Mouse (Mus musculus): ENCODE results near the gene Slc37a1. TPM values are rescaled to one million over a fixed set of nuclear protein-coding genes. Genes with fewer than 3 reads are reported as not detected.

Slc37a1 gene
- polyA plus RNA-seq, 1 experiment from 2014 or later = 5.8 TPM

GRCm38 (mm10) chr17:31332333-31332732, 45.7 kb downstream of the Slc37a1 start:
- Histone ChIP-seq H3K4me1 (replicated peaks; ENCODE audit: control insufficient read depth, insufficient read depth, low read length) (no peaks in the 10 kb centered on the region), H3K27me3 (ENCODE audit: control insufficient read depth, insufficient read depth, low read length) (no peaks in the 10 kb centered on the region), H3K4me3 (ENCODE audit: low read depth, low read length) (no peak overlapping the region), H3K27ac (ENCODE audit: low read depth, low read length) (no peak overlapping the region), H3K9ac (ENCODE audit: low read length) (no peak overlapping the region), H3K4me2 (ENCODE audit: low read depth, low read length, severe bottlenecking) (no peak overlapping the region), H3K36me3 (ENCODE audit: control insufficient read depth, insufficient read depth, low read length) (no peaks in the 10 kb centered on the region), H3K9me3 (ENCODE audit: control insufficient read depth, low read length) (no peaks in the 10 kb centered on the region)
- DNase-seq (ENCODE audit: low spot score) = no peak
- no peak for ATAC-seq (replicated peaks; ENCODE audit: low FRiP score)
- 51% methylated on average over 1 of the region's 1 CpGs for WGBS

GRCm38 (mm10) chr17:31334509-31335260, 48.1 kb downstream of the Slc37a1 start:
- H3K9me3 ChIP-seq (ENCODE audit: control insufficient read depth, low read length) = no peaks in the 10 kb centered on the region
- H3K4me3 ChIP-seq (ENCODE audit: low read depth, low read length) = no peak overlapping the region
- WGBS = 88% methylated on average over 11 of the region's 11 CpGs
- no peaks in the 10 kb centered on the region for H3K4me1 ChIP-seq (replicated peaks; ENCODE audit: control insufficient read depth, insufficient read depth, low read length)
- H3K36me3 ChIP-seq (ENCODE audit: control insufficient read depth, insufficient read depth, low read length) = no peaks in the 10 kb centered on the region
- H3K27ac ChIP-seq (ENCODE audit: low read depth, low read length) = no peak overlapping the region
- no peak overlapping the region for H3K9ac ChIP-seq (ENCODE audit: low read length)
- no peaks in the 10 kb centered on the region for H3K27me3 ChIP-seq (ENCODE audit: control insufficient read depth, insufficient read depth, low read length)
- H3K4me2 ChIP-seq (ENCODE audit: low read depth, low read length, severe bottlenecking) = no peak overlapping the region
- DNase-seq (ENCODE audit: low spot score) (no peak), ATAC-seq (replicated peaks; ENCODE audit: low FRiP score) (no peak)

GRCm38 (mm10) chr17:31335344-31336080, 48.9 kb downstream of the Slc37a1 start:
- Histone ChIP-seq H3K27ac (ENCODE audit: low read depth, low read length) (no peak overlapping the region), H3K36me3 (ENCODE audit: control insufficient read depth, insufficient read depth, low read length) (no peaks in the 10 kb centered on the region), H3K27me3 (ENCODE audit: control insufficient read depth, insufficient read depth, low read length) (no peaks in the 10 kb centered on the region), H3K9me3 (ENCODE audit: control insufficient read depth, low read length) (no peaks in the 10 kb centered on the region), H3K9ac (ENCODE audit: low read length) (no peak overlapping the region), H3K4me3 (ENCODE audit: low read depth, low read length) (no peak overlapping the region), H3K4me1 (replicated peaks; ENCODE audit: control insufficient read depth, insufficient read depth, low read length) (no peaks in the 10 kb centered on the region), H3K4me2 (ENCODE audit: low read depth, low read length, severe bottlenecking) (no peak overlapping the region)
- WGBS = 86% methylated on average over 22 of the region's 22 CpGs
- ATAC-seq (replicated peaks; ENCODE audit: low FRiP score) = no peak
- DNase-seq (ENCODE audit: low spot score) = no peak

- Histone ChIP-seq H3K9me3 (ENCODE audit: control insufficient read depth, low read length) (no peaks in the 10 kb centered on the region), H3K36me3 (ENCODE audit: control insufficient read depth, insufficient read depth, low read length) (no peaks in the 10 kb centered on the region), H3K27ac (ENCODE audit: low read depth, low read length) (no peak overlapping the region), H3K27me3 (ENCODE audit: control insufficient read depth, insufficient read depth, low read length) (no peaks in the 10 kb centered on the region), H3K4me1 (replicated peaks; ENCODE audit: control insufficient read depth, insufficient read depth, low read length) (no peaks in the 10 kb centered on the region; the same call in 1 of the 2 replicates), H3K4me3 (ENCODE audit: low read depth, low read length) (no peak overlapping the region), H3K4me2 (ENCODE audit: low read depth, low read length, severe bottlenecking) (no peak overlapping the region), H3K9ac (ENCODE audit: low read length) (no peak overlapping the region)
- DNase-seq (ENCODE audit: low spot score) (no peak), ATAC-seq (replicated peaks; ENCODE audit: low FRiP score) (no peak)
- 87% methylated on average over 2 of the region's 2 CpGs for WGBS
Measured at GRCm38 (mm10) chr17:31339769-31340168, 53.2 kb downstream of the Slc37a1 start.

DNA sequence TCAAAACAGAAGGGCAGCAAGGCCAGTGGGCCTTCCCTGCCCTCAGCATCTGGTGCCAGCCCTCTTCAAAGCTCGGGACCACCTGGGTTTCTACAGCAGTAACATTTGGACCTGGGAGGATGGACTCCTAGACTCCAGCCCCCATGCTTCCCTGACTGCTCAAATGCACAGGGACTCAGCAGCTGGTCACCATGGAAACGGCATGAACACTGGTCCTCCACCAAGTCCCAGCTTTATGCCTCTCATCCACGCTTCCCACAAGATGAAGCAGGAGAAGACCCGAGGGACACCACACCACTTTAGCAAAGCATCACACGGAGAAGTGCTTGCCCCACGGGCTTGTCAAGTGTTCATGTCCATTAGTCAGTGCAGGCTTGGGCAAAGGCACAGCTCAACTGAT, 55.6 kb downstream of the Slc37a1 start:
- Histone ChIP-seq H3K27ac (ENCODE audit: low read depth, low read length) (no peak overlapping the region), H3K9me3 (ENCODE audit: control insufficient read depth, low read length) (no peaks in the 10 kb centered on the region), H3K36me3 (ENCODE audit: control insufficient read depth, insufficient read depth, low read length) (no peaks in the 10 kb centered on the region), H3K4me1 (replicated peaks; ENCODE audit: control insufficient read depth, insufficient read depth, low read length) (no peaks in the 10 kb centered on the region; the same call in 1 of the 2 replicates), H3K27me3 (ENCODE audit: control insufficient read depth, insufficient read depth, low read length) (no peaks in the 10 kb centered on the region), H3K4me2 (ENCODE audit: low read depth, low read length, severe bottlenecking) (no peak overlapping the region), H3K9ac (ENCODE audit: low read length) (no peak overlapping the region), H3K4me3 (ENCODE audit: low read depth, low read length) (no peak overlapping the region)
- ATAC-seq (replicated peaks; ENCODE audit: low FRiP score) (no peak), DNase-seq (ENCODE audit: low spot score) (no peak)
- 72% methylated on average over 6 of the region's 6 CpGs for WGBS

DNA sequence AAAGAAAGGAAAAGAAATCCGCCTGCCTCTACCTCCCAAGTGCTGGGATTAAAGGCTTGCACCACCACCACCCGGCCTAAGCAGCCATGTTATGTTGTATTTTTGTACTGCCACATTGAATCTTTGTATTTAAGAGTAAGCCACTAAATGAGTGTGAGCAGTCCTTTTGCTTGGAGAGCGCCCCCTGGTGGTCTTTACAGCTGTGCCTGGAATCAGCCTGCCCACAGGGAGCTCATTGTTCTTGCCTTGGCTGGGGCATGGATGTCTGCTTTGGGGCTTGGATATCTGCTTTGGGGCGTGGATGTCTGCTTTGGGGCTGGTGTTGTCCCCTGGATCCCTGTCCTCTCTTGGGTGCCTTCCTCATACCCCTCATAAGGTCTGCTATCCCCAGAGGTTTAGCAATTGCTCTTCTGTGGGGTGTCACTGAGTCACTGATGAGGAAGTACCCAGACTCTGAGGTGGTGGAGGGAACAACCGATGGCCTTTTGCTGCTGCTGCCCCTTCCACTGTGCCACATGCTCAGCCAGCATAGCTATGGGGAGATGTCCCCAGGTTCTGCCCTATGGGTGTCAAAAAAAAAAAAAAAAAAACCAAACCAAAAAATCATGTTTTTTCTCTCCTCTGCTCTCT, 57.7 kb downstream of the Slc37a1 start:
- Histone ChIP-seq H3K9ac (ENCODE audit: low read length) (no peak overlapping the region), H3K4me1 (replicated peaks; ENCODE audit: control insufficient read depth, insufficient read depth, low read length) (no peaks in the 10 kb centered on the region; the same call in 1 of the 2 replicates), H3K4me2 (ENCODE audit: low read depth, low read length, severe bottlenecking) (no peak overlapping the region), H3K4me3 (ENCODE audit: low read depth, low read length) (no peak overlapping the region), H3K27me3 (ENCODE audit: control insufficient read depth, insufficient read depth, low read length) (no peaks in the 10 kb centered on the region), H3K27ac (ENCODE audit: low read depth, low read length) (no peak overlapping the region), H3K9me3 (ENCODE audit: control insufficient read depth, low read length) (no peaks in the 10 kb centered on the region), H3K36me3 (ENCODE audit: control insufficient read depth, insufficient read depth, low read length) (no peaks in the 10 kb centered on the region)
- DNase-seq (ENCODE audit: low spot score) (peak; percentile 89), ATAC-seq (replicated peaks; ENCODE audit: low FRiP score) (no peak)
- 51% methylated on average over 5 of the region's 5 CpGs for WGBS

- ATAC-seq (replicated peaks; ENCODE audit: low FRiP score) (no peak), DNase-seq (ENCODE audit: low spot score) (no peak)
- 84% methylated on average over 3 of the region's 3 CpGs for WGBS
- H3K9me3 ChIP-seq (ENCODE audit: control insufficient read depth, low read length) = no peaks in the 10 kb centered on the region
- H3K4me1 ChIP-seq (replicated peaks; ENCODE audit: control insufficient read depth, insufficient read depth, low read length) = no peaks in the 10 kb centered on the region; the same call in 1 of the 2 replicates
- no peak overlapping the region for H3K4me2 ChIP-seq (ENCODE audit: low read depth, low read length, severe bottlenecking)
- H3K9ac ChIP-seq (ENCODE audit: low read length) = no peak overlapping the region
- no peak overlapping the region for H3K27ac ChIP-seq (ENCODE audit: low read depth, low read length)
- no peak overlapping the region for H3K4me3 ChIP-seq (ENCODE audit: low read depth, low read length)
- no peaks in the 10 kb centered on the region for H3K36me3 ChIP-seq (ENCODE audit: control insufficient read depth, insufficient read depth, low read length)
- no peaks in the 10 kb centered on the region for H3K27me3 ChIP-seq (ENCODE audit: control insufficient read depth, insufficient read depth, low read length)
Measured at GRCm38 (mm10) chr17:31344816-31345215, 58.2 kb downstream of the Slc37a1 start.

- Histone ChIP-seq H3K27ac (ENCODE audit: low read depth, low read length) (no peak overlapping the region), H3K9ac (ENCODE audit: low read length) (no peak overlapping the region), H3K4me3 (ENCODE audit: low read depth, low read length) (no peak overlapping the region), H3K36me3 (ENCODE audit: control insufficient read depth, insufficient read depth, low read length) (no peaks in the 10 kb centered on the region), H3K27me3 (ENCODE audit: control insufficient read depth, insufficient read depth, low read length) (no peaks in the 10 kb centered on the region), H3K4me2 (ENCODE audit: low read depth, low read length, severe bottlenecking) (no peak overlapping the region), H3K4me1 (replicated peaks; ENCODE audit: control insufficient read depth, insufficient read depth, low read length) (no peaks in the 10 kb centered on the region), H3K9me3 (ENCODE audit: control insufficient read depth, low read length) (no peaks in the 10 kb centered on the region)
- 81% methylated on average over 5 of the region's 5 CpGs for WGBS
- no peak for DNase-seq (ENCODE audit: low spot score)
- no peak for ATAC-seq (replicated peaks; ENCODE audit: low FRiP score)
Measured at GRCm38 (mm10) chr17:31348129-31348528, 61.5 kb downstream of the Slc37a1 start.
